Mouse (Mus musculus): Measurements from ENCODE around the gene Rcc1l.

GRCm38 (mm10) chr5:134214021-134214806 is 37.6 kb upstream of the Rcc1l start:
- no peak for TF ChIP-seq ZNF384 (IDR thresholded peaks at IDR 0.05; ENCODE audit: low read depth, low read length)
- TF ChIP-seq MAFK (IDR thresholded peaks at IDR 0.05; ENCODE audit: insufficient read depth, low read depth, low read length), result no peak
- TF ChIP-seq HCFC1 (IDR thresholded peaks at IDR 0.05; ENCODE audit: borderline replicate concordance, insufficient read depth, low read length), result no peak
- no peak for TF ChIP-seq CHD2 (IDR thresholded peaks at IDR 0.05; ENCODE audit: low read depth, low read length)
- no peak for TF ChIP-seq ZC3H11A (IDR thresholded peaks at IDR 0.05; ENCODE audit: borderline replicate concordance, low read depth, low read length)
